ENCODE assay signal across 19 mouse cellular contexts in the genomic region with DNA sequence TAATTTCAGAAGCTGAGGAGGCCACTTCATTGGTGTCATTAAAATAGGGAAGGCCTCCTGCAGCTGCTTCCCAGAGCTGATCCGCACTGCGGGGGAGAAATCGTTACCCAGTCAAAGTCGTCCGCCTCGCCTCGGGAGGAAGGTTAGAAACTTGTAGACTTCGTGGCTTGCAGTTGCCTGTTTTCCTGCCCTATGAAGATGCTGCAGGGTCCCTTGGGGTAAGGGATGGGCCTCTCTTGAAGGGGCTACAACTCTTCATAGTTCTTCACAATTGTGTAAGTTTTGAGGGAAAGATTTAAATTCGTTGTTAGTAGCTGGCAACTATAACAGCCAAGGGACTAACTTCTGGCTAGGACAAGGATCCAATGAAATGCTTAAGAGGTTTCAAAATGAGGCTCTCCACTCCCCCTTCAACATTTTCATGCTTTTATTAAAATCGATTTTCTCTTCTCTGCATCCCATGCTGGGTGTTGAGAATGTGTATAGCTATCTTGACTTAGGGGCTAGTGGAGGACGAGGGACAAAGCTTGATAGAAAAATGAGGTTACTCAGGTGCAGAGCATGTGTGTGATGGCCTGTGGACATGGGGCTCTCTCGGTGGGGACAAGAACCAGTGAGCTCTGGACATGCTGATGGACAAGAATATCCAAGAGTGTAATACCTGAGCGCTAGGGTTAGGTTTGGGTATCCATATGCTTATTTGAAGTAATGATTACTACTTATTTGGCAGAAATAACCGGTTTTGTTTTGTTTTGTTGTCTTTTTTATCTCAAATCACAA. TPM values are rescaled to one million over a fixed set of nuclear protein-coding genes. Genes with fewer than 3 reads are reported as not detected.
DNase-seq lines count a peak whose midpoint lies in the region; ATAC-seq lines count a peak whose summit lies in the region.
"Had no signal": no experiment of that assay in that cellular context is flagged by ENCODE, and none has a peak within 500 bp of the region (broad histone marks: within the 10 kb centered on the region; RNA-seq: fewer than 3 reads in every experiment).

No protein-coding gene starts in this region.

- DNase-seq in embryo, embryonic 10.5 days (ENCODE audit: low spot score), result peak; percentile 58
- DNase-seq in embryo, embryonic 10 days (ENCODE audit: low spot score), result no peak
- peak; percentile 95 for DNase-seq in midbrain, embryonic 11.5 days (ENCODE audit: low spot score, missing footprints)
- DNase-seq in fibroblast of lung, adult 2 months (ENCODE audit: low read depth), result peak; percentile 1
- DNase-seq in testis, postnatal 10 days (ENCODE audit: low spot score), result no peak
- no peak for DNase-seq in right cerebral cortex, adult 18-20 months
- DNase-seq: adrenal gland, postnatal 25 days; cerebellum, postnatal 36 days; gastrocnemius, postnatal 25 days; kidney, adult 2 months; liver, embryonic 13.5 days; lung, postnatal 14 days; thymus, postnatal 14 days had no signal

- no peak overlapping the region for H3K4me3 ChIP-seq in midbrain, embryonic 11.5 days (ENCODE audit: low read depth, low read length)
- no peak overlapping the region for H3K4me3 ChIP-seq in midbrain, embryonic 16.5 days (ENCODE audit: low read depth, low read length)
- H3K4me3 ChIP-seq in stomach, embryonic 15.5 days (replicated peaks), result peak overlapping the region; percentile 15; the same call in 1 of the 2 replicates
- H3K4me3 ChIP-seq: heart, embryonic 12.5 days; hindbrain, embryonic 12.5 days; left cerebral cortex, adult 2 months; liver, embryonic 13.5 days; neural tube, embryonic 13.5 days had no signal

- WGBS in midbrain, embryonic 11.5 days, result under 1% methylated on average over 14 of the region's 14 CpGs
- WGBS in midbrain, embryonic 16.5 days, result under 1% methylated on average over 14 of the region's 14 CpGs
- WGBS in stomach, embryonic 15.5 days, result 16% methylated on average over 14 of the region's 14 CpGs

- H3K36me3 ChIP-seq in midbrain, embryonic 11.5 days (ENCODE audit: control insufficient read depth, insufficient read depth, low read length), result no peaks in the 10 kb centered on the region
- H3K36me3 ChIP-seq in midbrain, embryonic 16.5 days (ENCODE audit: control insufficient read depth, insufficient read depth, low read length), result no peaks in the 10 kb centered on the region
- H3K36me3 ChIP-seq in stomach, embryonic 15.5 days, result no peaks in the 10 kb centered on the region
- H3K36me3 ChIP-seq: heart, embryonic 12.5 days; hindbrain, embryonic 12.5 days; liver, embryonic 13.5 days; neural tube, embryonic 13.5 days had no signal

- H3K27me3 ChIP-seq in midbrain, embryonic 11.5 days (ENCODE audit: control insufficient read depth, insufficient read depth, low read length), result peaks cover 68% of the 10 kb centered on the region
- peaks cover 63% of the 10 kb centered on the region for H3K27me3 ChIP-seq in midbrain, embryonic 16.5 days (ENCODE audit: control insufficient read depth, insufficient read depth, low read depth, low read length)
- H3K27me3 ChIP-seq in stomach, embryonic 15.5 days (replicated peaks), result peaks cover 61% of the 10 kb centered on the region

- no peak overlapping the region for H3K9ac ChIP-seq in midbrain, embryonic 11.5 days (ENCODE audit: low read length)
- no peak overlapping the region for H3K9ac ChIP-seq in midbrain, embryonic 16.5 days (ENCODE audit: low read depth, low read length)
- H3K9ac ChIP-seq in stomach, embryonic 15.5 days, result no peak overlapping the region
- H3K9ac ChIP-seq: heart, embryonic 12.5 days; hindbrain, embryonic 12.5 days; liver, embryonic 13.5 days; neural tube, embryonic 13.5 days had no signal

- no peaks in the 10 kb centered on the region for H3K9me3 ChIP-seq in midbrain, embryonic 11.5 days (ENCODE audit: control insufficient read depth, low read length)
- no peaks in the 10 kb centered on the region for H3K9me3 ChIP-seq in midbrain, embryonic 16.5 days (replicated peaks; ENCODE audit: control insufficient read depth, low read length, poor library complexity, severe bottlenecking)
- H3K9me3 ChIP-seq in stomach, embryonic 15.5 days, result no peaks in the 10 kb centered on the region
- H3K9me3 ChIP-seq: heart, embryonic 12.5 days; hindbrain, embryonic 12.5 days; liver, embryonic 13.5 days; neural tube, embryonic 13.5 days had no signal

- peaks cover 21% of the 10 kb centered on the region for H3K4me1 ChIP-seq in midbrain, embryonic 11.5 days (ENCODE audit: control insufficient read depth, insufficient read depth, low read length)
- H3K4me1 ChIP-seq in midbrain, embryonic 16.5 days (ENCODE audit: control insufficient read depth, insufficient read depth, low read length), result peaks cover 19% of the 10 kb centered on the region
- peaks cover 22% of the 10 kb centered on the region for H3K4me1 ChIP-seq in stomach, embryonic 15.5 days

- H3K4me2 ChIP-seq in midbrain, embryonic 11.5 days, result no peak overlapping the region
- no peak overlapping the region for H3K4me2 ChIP-seq in midbrain, embryonic 16.5 days (ENCODE audit: low read length)
- no peak overlapping the region for H3K4me2 ChIP-seq in stomach, embryonic 15.5 days
- H3K4me2 ChIP-seq: heart, embryonic 12.5 days; hindbrain, embryonic 12.5 days; liver, embryonic 13.5 days; neural tube, embryonic 13.5 days had no signal

- ATAC-seq in midbrain, embryonic 11.5 days (ENCODE audit: low FRiP score), result no peak
- ATAC-seq in midbrain, embryonic 16.5 days, result no peak
- ATAC-seq in stomach, embryonic 15.5 days (ENCODE audit: insufficient read depth, low FRiP score, low read depth), result no peak

- H3K27ac ChIP-seq in midbrain, embryonic 11.5 days (ENCODE audit: low read depth, low read length), result no peak overlapping the region
- no peak overlapping the region for H3K27ac ChIP-seq in midbrain, embryonic 16.5 days (ENCODE audit: low read length)
- 0 out of 2 replicates have a peak overlapping the region, but pooled peaks have one; percentile 7 for H3K27ac ChIP-seq in stomach, embryonic 15.5 days
- H3K27ac ChIP-seq: hindbrain, embryonic 12.5 days; left cerebral cortex, adult 2 months; liver, embryonic 13.5 days; neural tube, embryonic 13.5 days had no signal

RNA-seq across cellular contexts. Expression of a gene that starts 1.5 kb away (rescaled TPM):
- 0.27 TPM in 1 of 2 replicates, not detected in the other for polyA plus RNA-seq in midbrain, embryonic 11.5 days (2014; fragmentation: Nextera tagmentation; extraction: Ambion mirVana)
- polyA plus RNA-seq in midbrain, embryonic 16.5 days (2015; fragmentation: Nextera tagmentation; extraction: Ambion mirVana), result not detected in 2 replicates
- 7.7 and 8.1 TPM in 2 replicates for polyA plus RNA-seq in stomach, embryonic 15.5 days (2015; fragmentation: Nextera tagmentation; extraction: Ambion mirVana)
- polyA plus RNA-seq: kidney, adult 2 months; liver, embryonic 13.5 days had no signal

RNA-seq across cellular contexts. Expression of a gene that starts 57.9 kb away (rescaled TPM):
- 98.2 and 108 TPM in 2 replicates for polyA plus RNA-seq in midbrain, embryonic 11.5 days (2014; fragmentation: Nextera tagmentation; extraction: Ambion mirVana)
- polyA plus RNA-seq in midbrain, embryonic 16.5 days (2015; fragmentation: Nextera tagmentation; extraction: Ambion mirVana), result 61.7 and 62.0 TPM in 2 replicates
- 72.8 and 76.5 TPM in 2 replicates for polyA plus RNA-seq in stomach, embryonic 15.5 days (2015; fragmentation: Nextera tagmentation; extraction: Ambion mirVana)

Comparison
In these comparisons a context has a peak if more than half of its experiments do, and no peak if none do; other contexts are left out.
1. DNase-seq: peak in embryo, embryonic 10.5 days (single experiment), midbrain, embryonic 11.5 days (single experiment) and fibroblast of lung, adult 2 months (single experiment); none in embryo, embryonic 10 days (single experiment), testis, postnatal 10 days (single experiment) and right cerebral cortex, adult 18-20 months (single experiment).